Mouse (Mus musculus) stomach, embryonic 16.5 days (tissue): Measurements from ENCODE around the gene Ano6. TPM values are rescaled to one million over a fixed set of nuclear protein-coding genes. Genes with fewer than 3 reads are reported as not detected.
"Not testable (repeated sequence)": the region's sequence is repeated elsewhere in the genome, so short reads cannot be mapped to it uniquely, and the experiment has no call there.

Experiments
- ATAC-seq: fragments of 200-750 bp; cut with Nextera tagmentation; 2 replicates; pipeline ENCODE4 v1.8.0; 2017; ENCODE audit warnings: moderate number of reproducible peaks, moderate TSS enrichment; ENCODE audit not compliant: insufficient read depth, low FRiP score
- H3K27ac ChIP-seq: fragments of 300-500 bp; sonication (generic); 2 replicates; pipeline ENCODE4 v1.5.1; 2014; ENCODE audit warnings: low read length
- H3K27me3 ChIP-seq: fragments of 300-500 bp; sonication (generic); 2 replicates; pipeline ENCODE4 v1.6.1; 2014; ENCODE audit warnings: low read length, control low read depth, mixed read lengths; ENCODE audit not compliant: control insufficient read depth, insufficient read depth
- H3K36me3 ChIP-seq: fragments of 300-500 bp; sonication (generic); 2 replicates; pipeline ENCODE4 v1.6.1; 2014; ENCODE audit warnings: low read length; ENCODE audit not compliant: control insufficient read depth, insufficient read depth
- H3K4me1 ChIP-seq: fragments of 300-500 bp; sonication (generic); 2 replicates; pipeline ENCODE4 v1.6.1; 2014; ENCODE audit warnings: low read length, control low read depth, mixed read lengths; ENCODE audit not compliant: control insufficient read depth, insufficient read depth
- H3K4me2 ChIP-seq: fragments of 300-500 bp; sonication (generic); 2 replicates; pipeline ENCODE4 v1.6.1; 2014; ENCODE audit warnings: low read depth, low read length, mixed read lengths
- H3K4me3 ChIP-seq: fragments of 300-500 bp; sonication (generic); replicated peaks from 2 replicates; pipeline ENCODE4 v1.5.1; 2014; ENCODE audit warnings: mild to moderate bottlenecking, low read length
- H3K9ac ChIP-seq: fragments of 300-500 bp; sonication (generic); 2 replicates; pipeline ENCODE4 v1.6.1; 2014; ENCODE audit warnings: low read length
- H3K9me3 ChIP-seq: fragments of 300-500 bp; sonication (generic); replicated peaks from 2 replicates; pipeline ENCODE4 v1.6.1; 2016; ENCODE audit warnings: low read length, control low read depth; ENCODE audit not compliant: control insufficient read depth
- WGBS: fragments of 180-500 bp; shearing (Covaris S2); extraction: QIAGEN DNeasy Blood & Tissue Kit; methylation state at CpG from one replicate; pipeline ENCODE4 v1.1.7; 2014; 5-methylcytosine and 5-hydroxymethylcytosine counted together
- polyA plus RNA-seq: library from polyadenylated mRNA; unstranded; fragments of >200 nt; fragmentation: Nextera tagmentation; extraction: Ambion mirVana; gene quantifications from 2 replicates; pipeline ENCODE4 v1.2.1, GENCODE M21; 2015

Gene Ano6
- polyA plus RNA-seq, 1 experiment from 2014 or later, result 41.8 TPM

DNA sequence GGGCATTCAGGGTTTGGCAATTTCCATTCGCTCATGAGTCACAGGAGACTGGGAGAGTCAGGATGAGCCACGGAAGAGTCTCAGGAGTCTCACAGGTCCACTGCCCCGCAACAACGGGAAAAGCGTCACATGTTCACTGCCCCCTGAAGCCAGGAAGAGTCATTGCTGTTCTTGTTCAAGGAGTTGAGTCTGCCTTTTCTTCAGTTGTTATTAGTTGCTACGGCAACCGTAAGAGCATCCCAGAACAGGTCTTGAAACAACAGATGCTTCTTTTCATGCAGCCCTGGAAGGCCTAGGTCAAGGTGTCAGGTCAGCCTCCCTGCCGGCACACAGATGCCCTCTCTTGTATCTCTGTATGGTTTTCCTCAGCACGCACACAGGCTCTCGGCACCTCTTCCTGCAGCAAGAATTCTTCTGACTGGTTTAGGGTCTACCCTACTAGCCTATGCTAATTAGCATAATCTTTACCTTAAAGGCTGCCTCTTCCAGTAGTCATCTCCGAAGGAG is 36.9 kb downstream of the Ano6 start:
- H3K27me3 ChIP-seq, result no peaks in the 10 kb centered on the region
- H3K9ac ChIP-seq, result 0 out of 2 replicates have a peak overlapping the region, but pooled peaks have one; percentile 12
- H3K36me3 ChIP-seq, result no peaks in the 10 kb centered on the region
- ATAC-seq, result peak; percentile 22; the same call in 1 of the 2 replicates
- H3K4me2 ChIP-seq, result peak overlapping the region; percentile 26; the same call in 1 of the 2 replicates
- 0 out of 2 replicates have a peak overlapping the region, but pooled peaks have one; percentile 0 for H3K4me3 ChIP-seq
- H3K4me1 ChIP-seq, result peaks cover 33% of the 10 kb centered on the region
- no peaks in the 10 kb centered on the region for H3K9me3 ChIP-seq
- H3K27ac ChIP-seq, result peak overlapping the region; percentile 50
- WGBS, result 32% methylated on average over 11 of the region's 11 CpGs

DNA sequence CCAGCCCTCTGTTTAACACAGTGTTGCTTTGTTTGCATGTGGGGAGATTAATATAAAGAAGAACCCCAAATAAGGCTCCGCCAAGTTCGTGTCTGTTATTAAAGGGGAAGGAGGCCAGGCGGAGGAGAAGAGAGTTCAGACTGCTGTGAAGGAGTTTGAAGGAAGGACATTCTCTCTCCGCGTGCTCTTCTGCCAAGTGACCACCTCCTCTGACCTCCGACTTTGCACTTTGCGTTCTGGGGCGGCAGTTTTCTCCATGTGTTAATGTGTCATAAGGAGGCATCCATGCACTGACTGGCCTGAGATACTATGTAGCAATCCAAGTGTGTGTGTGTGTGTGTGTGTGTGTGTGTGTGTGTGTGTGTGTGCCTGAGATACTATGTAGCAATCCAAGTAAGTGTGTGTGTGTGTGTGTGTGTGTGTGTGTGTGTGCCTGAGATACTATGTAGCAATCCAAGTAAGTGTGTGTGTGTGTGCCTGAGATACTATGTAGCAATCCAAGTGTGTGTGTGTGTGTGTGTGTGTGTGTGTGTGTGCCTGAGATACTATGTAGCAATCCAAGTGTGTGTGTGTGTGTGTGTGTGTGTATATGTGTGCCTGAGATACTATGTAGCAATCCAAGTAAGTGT is 37.5 kb downstream of the Ano6 start:
- Histone ChIP-seq H3K4me2 (peak overlapping the region; percentile 26), H3K27ac (peak overlapping the region; percentile 50), H3K4me1 (peaks cover 33% of the 10 kb centered on the region), H3K4me3 (0 out of 2 replicates have a peak overlapping the region, but pooled peaks have one; percentile 0)
- 27% methylated on average over 8 of the region's 8 CpGs for WGBS
- ATAC-seq, result peak; percentile 18; the same call in 1 of the 2 replicates
- not testable (repeated sequence) for H3K27me3 ChIP-seq, H3K9me3 ChIP-seq, H3K36me3 ChIP-seq, H3K9ac ChIP-seq

DNA sequence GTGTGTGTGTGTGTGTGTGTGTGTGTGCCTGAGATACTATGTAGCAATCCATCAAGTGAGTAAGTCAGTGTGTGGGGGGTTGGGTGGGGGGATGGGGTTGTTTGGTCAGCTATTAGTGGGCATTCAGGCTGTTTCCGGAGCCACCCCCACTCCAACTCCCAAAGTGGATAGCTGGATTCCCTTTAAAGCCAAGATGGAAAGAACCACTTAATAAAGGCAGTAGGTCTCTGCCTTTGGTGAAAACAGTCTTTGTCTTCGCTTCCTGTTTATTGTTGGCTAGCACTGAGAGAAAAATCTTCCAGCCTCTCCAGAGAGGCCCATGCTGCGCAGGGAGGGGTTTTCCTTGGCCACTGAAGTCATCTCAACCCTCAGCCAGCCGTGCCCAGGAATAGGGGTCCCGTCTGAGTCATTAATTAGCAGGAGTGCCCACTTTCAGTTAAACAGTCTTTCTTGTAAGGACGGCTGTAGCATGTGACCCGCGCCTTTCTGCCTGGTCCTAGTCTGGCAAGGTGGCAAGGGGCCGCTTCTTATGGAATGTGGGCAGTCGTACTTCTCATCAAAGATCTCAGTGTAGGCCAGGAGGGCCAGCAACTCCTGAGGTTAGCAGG is 38.1 kb downstream of the Ano6 start:
- Histone ChIP-seq H3K4me3 (no peak overlapping the region), H3K27me3 (no peaks in the 10 kb centered on the region), H3K36me3 (no peaks in the 10 kb centered on the region), H3K9ac (peak overlapping the region; percentile 27; the same call in 1 of the 2 replicates), H3K4me2 (peak overlapping the region; percentile 14), H3K9me3 (no peaks in the 10 kb centered on the region), H3K4me1 (peaks cover 33% of the 10 kb centered on the region), H3K27ac (peak overlapping the region; percentile 63)
- peak; percentile 42 for ATAC-seq
- WGBS, result 34% methylated on average over 10 of the region's 10 CpGs

DNA sequence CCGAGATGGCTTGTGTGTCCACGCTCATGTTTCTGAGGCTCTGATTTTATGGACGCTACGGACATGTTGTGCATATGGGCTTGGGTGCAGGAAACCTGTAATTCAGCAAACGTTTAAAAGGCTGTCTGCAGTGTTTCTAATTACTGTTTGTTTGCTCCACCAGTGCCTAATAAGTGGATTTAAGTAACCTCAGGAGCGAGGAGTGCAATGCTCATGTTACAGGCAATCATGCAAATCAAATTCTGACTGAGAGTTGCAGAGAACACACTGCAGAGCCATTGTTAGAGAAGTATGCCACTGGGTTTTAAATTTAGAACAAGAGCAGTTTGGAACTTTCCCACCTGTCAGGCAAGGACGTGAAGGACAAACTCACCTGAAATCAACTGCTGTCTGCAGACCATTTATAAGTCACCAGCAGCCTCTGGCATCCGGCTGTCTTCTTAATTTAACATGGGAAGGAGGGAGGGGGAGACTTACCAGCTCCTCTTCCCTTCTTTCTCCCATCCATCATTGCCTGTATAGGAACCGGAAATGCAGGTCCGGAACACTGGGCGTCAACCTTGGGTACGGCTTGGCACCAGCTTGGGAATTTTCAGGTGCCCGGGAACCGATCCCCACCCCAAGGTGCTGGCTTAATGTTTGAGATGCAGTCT is 39.0 kb downstream of the Ano6 start:
- ATAC-seq, result 0 out of 2 replicates have a peak, but pooled peaks have one; percentile 25
- 53% methylated on average over 14 of the region's 14 CpGs for WGBS
- Histone ChIP-seq H3K4me3 (0 out of 2 replicates have a peak overlapping the region, but pooled peaks have one; percentile 15), H3K27ac (peak overlapping the region; percentile 63), H3K27me3 (no peaks in the 10 kb centered on the region), H3K4me1 (peaks cover 29% of the 10 kb centered on the region), H3K36me3 (no peaks in the 10 kb centered on the region), H3K9ac (peak overlapping the region; percentile 47; the same call in 1 of the 2 replicates), H3K9me3 (no peaks in the 10 kb centered on the region), H3K4me2 (peak overlapping the region; percentile 38)

DNA sequence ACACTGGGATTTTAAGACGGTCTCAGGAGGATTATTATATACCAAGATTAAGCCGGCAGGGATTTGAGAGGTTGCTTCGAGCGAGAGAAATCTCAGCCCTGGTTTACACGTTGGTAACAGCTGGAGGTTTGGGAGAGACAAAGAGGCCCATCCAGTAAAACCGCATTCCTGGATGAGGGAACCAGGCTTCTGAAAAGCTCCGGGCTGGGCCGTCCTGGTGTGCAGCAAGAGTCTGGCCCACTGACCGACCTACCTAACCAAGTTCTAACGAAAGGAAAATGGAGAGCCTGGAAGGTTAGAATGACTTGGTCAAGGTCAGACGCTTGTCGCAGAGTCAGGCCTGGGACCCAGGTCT is 39.5 kb downstream of the Ano6 start:
- Histone ChIP-seq H3K36me3 (no peaks in the 10 kb centered on the region), H3K4me1 (peaks cover 29% of the 10 kb centered on the region), H3K9ac (peak overlapping the region; percentile 47), H3K9me3 (no peaks in the 10 kb centered on the region), H3K27me3 (no peaks in the 10 kb centered on the region), H3K27ac (peak overlapping the region; percentile 63), H3K4me3 (0 out of 2 replicates have a peak overlapping the region, but pooled peaks have one; percentile 15), H3K4me2 (peak overlapping the region; percentile 38)
- 0 out of 2 replicates have a peak, but pooled peaks have one; percentile 26 for ATAC-seq
- WGBS, result 49% methylated on average over 12 of the region's 12 CpGs

DNA sequence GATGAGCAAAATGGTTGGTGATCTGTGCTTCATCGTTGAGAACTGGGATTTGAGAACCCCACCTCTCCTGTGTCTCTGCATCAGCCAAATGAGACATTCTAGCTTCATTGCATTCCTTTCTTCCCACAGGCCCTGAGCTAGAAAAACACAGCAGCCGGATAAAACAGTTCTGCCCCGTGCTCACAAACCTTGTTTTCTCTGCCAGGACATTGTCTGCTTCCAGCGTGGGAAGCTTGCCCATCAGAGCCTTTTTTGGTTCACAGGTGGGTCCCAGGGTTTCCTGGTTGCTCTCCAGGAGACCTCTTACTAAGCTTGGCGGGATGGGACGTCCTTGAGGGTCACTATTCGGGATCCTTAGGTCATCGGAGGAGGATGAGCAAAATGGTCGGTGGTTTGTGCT is 42.6 kb downstream of the Ano6 start:
- H3K9me3 ChIP-seq, result no peaks in the 10 kb centered on the region
- H3K4me3 ChIP-seq, result no peak overlapping the region
- H3K27ac ChIP-seq, result no peak overlapping the region
- H3K36me3 ChIP-seq, result no peaks in the 10 kb centered on the region
- ATAC-seq, result no peak
- no peak overlapping the region for H3K9ac ChIP-seq
- peaks cover 44% of the 10 kb centered on the region for H3K4me1 ChIP-seq
- no peaks in the 10 kb centered on the region for H3K27me3 ChIP-seq
- no peak overlapping the region for H3K4me2 ChIP-seq
- WGBS, result 86% methylated on average over 9 of the region's 9 CpGs

DNA sequence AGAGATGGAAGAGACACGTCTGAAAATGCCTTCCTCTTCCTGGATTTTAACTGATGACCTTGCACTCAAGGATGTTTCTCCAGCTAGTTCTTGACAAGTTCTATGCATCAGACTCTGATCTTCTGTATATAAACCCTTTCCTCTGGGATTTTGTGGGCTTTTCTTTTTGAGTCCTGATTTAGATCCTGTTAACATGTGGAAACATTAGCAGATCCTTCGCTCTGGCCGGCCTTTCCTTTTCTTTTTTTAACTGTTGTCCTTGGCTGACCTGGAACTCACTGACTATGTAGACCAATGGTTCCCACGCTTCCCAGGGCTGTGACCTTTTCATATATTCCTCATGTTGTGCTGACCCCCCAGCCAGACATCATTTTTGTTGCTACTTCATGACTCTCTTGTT is 45.4 kb downstream of the Ano6 start:
- peaks cover 34% of the 10 kb centered on the region for H3K4me1 ChIP-seq
- WGBS, result 54% methylated on average over 4 of the region's 4 CpGs
- no peaks in the 10 kb centered on the region for H3K9me3 ChIP-seq
- no peak overlapping the region for H3K9ac ChIP-seq
- no peaks in the 10 kb centered on the region for H3K27me3 ChIP-seq
- ATAC-seq, result peak; percentile 23; the same call in 1 of the 2 replicates
- H3K4me2 ChIP-seq, result no peak overlapping the region
- H3K36me3 ChIP-seq, result no peaks in the 10 kb centered on the region
- no peak overlapping the region for H3K4me3 ChIP-seq
- peak overlapping the region; percentile 83 for H3K27ac ChIP-seq

DNA sequence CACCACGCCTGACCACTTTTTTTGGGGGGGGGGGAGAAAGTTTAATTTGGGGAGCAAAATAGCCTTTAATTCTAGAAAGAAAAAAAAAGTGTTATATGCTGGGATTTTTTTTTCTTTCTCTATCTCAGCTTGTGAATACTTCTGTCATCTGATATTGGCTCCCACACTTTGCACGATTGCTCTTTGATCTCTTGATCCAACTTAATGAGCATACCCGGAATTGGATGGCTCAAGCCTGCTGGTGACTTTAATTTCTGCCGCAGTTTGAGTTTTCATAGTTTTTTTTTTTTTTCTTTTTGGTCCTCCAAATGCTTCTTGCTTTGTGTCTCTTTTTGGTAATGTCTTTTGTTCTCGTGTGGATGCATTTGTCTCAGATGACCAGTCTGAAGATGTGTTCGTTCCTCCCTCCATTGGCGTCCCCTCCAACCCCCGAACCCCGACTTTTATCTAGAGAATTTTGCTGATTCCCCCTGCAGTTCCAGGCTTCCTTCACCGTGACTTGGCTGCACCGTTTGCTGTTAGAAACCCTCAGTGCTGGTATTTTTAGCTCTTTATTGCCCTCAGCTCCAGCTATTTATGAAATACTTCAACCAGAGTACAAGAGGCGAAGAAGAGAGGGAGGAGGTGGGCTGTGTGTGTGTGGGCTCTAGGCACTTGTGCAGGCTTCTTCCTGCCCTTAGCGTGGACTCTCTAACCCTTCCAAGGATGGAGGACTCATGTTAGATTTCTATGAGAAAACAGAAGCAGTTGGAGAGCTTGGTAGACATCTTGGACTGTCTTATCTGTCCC is 46.2 kb downstream of the Ano6 start:
- H3K4me2 ChIP-seq, result no peak overlapping the region; the same call in 1 of the 2 replicates
- H3K4me3 ChIP-seq, result no peak overlapping the region
- no peaks in the 10 kb centered on the region for H3K9me3 ChIP-seq
- 47% methylated on average over 13 of the region's 13 CpGs for WGBS
- no peak overlapping the region for H3K9ac ChIP-seq
- H3K27me3 ChIP-seq, result no peaks in the 10 kb centered on the region
- H3K27ac ChIP-seq, result peak overlapping the region; percentile 83
- peaks cover 34% of the 10 kb centered on the region for H3K4me1 ChIP-seq
- no peaks in the 10 kb centered on the region for H3K36me3 ChIP-seq
- ATAC-seq, result no peak
